Mouse (Mus musculus) lung, postnatal 14 days (tissue): ENCODE results near the gene Arhgap32.

ENCODE experiments used
- DNase-seq: peaks from one replicate; pipeline ENCODE4 v3.0.0; 2021

Arhgap32 gene

GRCm38 (mm10) chr9:32278052-32278451 lies 162.1 kb downstream of the Arhgap32 start:
- no peak for DNase-seq

- DNase-seq, result no peak
Observed at GRCm38 (mm10) chr9:32279789-32280188, 163.9 kb downstream of the Arhgap32 start.

GRCm38 (mm10) chr9:32280456-32280855 lies 164.5 kb downstream of the Arhgap32 start:
- no peak for DNase-seq

- DNase-seq, result no peak
Observed at GRCm38 (mm10) chr9:32283591-32283990, 167.7 kb downstream of the Arhgap32 start.

GRCm38 (mm10) chr9:32291618-32292017 lies 175.7 kb downstream of the Arhgap32 start:
- DNase-seq, result no peak

GRCm38 (mm10) chr9:32292686-32293085 lies 176.8 kb downstream of the Arhgap32 start:
- no peak for DNase-seq

GRCm38 (mm10) chr9:32295061-32295800 lies 179.3 kb downstream of the Arhgap32 start:
- DNase-seq, result no peak

- DNase-seq, result no peak
Observed at GRCm38 (mm10) chr9:32302501-32303150, 186.7 kb downstream of the Arhgap32 start.

GRCm38 (mm10) chr9:32311786-32312185 lies 195.8 kb downstream of the Arhgap32 start:
- DNase-seq, result peak; percentile 9

GRCm38 (mm10) chr9:32312208-32312607 lies 196.3 kb downstream of the Arhgap32 start:
- no peak for DNase-seq

GRCm38 (mm10) chr9:32314071-32314470 lies 198.1 kb downstream of the Arhgap32 start:
- DNase-seq, result peak; percentile 56

- no peak for DNase-seq
Observed at GRCm38 (mm10) chr9:32315999-32316398, 200.1 kb downstream of the Arhgap32 start.
